Mouse (Mus musculus) CD4-positive helper T cell, adult 2 months (primary cell): ENCODE results near the gene Aicda.
"Not testable (repeated sequence)": the region's sequence is repeated elsewhere in the genome, so short reads cannot be mapped to it uniquely, and the experiment has no call there.

ENCODE experiments used
- DNase-seq: peaks from one replicate; pipeline ENCODE4 v3.0.0-alpha.2; 2012; ENCODE audit warnings: low read depth, missing footprints, low spot score

The Aicda gene

DNA sequence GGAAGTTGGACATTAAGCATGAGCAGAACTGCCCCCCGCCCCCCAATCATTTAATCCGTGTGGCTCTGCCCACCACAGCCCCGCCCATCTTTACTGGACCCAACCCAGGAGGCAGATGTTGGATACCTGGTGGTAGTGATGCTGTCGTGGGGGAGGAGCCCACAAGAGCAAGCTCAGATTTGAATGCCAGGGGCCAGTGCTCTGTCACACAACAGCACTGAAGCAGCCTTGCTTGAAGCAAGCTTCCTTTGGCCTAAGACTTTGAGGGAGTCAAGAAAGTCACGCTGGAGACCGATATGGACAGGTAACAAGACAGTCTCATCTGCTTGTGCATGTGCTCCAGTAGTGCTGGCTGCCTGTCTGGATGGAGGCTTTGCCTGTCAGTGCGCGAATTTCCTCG is at the start of gene Aicda:
Aicda (plus strand) TSS at position 196 of the 400 bp plus-strand sequence.
- no peak for DNase-seq

DNA sequence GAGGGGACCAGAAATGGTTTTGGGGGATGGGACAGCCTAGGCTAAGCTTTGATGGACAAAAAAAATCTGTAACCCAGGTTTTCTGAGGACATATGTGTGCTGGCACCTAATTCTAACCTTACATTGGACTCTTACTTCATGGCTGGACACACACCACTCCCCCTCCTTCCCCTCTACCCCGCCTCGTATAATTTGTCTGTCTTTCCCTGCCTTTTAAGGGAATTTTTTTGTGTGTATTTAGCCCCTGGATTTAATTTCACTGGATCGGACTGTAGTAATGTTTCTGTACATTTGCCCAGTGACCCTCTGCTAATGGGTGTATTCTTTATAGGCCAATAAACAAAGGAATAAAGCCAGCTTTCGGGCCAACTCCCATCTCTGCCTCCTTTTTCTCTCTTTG is 48.6 kb upstream of the Aicda start:
- DNase-seq, result no peak

DNA sequence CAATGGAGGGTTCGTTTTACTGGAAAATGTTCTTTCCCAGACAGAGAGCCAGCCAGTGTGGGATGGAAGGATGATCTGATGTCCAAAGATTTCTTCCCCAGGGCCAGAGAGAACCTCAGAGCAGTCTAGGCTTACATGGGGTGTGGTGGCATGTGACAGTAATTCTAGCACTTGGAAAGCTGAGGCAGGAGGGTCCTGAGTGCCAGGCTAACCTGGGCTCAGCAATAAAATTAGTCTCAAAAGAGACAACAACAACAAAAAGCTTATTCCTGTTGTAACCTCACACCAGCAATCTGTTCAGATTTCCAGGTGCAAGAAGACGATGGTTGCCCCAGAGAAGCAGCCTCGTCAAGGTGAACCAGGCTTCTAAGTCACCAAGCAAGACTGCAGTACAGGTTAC is 48.1 kb upstream of the Aicda start, which contains the start of gene Mfap5:
Mfap5 (plus strand) TSS at position 301 of the 400 bp plus-strand sequence.
- no peak for DNase-seq

DNA sequence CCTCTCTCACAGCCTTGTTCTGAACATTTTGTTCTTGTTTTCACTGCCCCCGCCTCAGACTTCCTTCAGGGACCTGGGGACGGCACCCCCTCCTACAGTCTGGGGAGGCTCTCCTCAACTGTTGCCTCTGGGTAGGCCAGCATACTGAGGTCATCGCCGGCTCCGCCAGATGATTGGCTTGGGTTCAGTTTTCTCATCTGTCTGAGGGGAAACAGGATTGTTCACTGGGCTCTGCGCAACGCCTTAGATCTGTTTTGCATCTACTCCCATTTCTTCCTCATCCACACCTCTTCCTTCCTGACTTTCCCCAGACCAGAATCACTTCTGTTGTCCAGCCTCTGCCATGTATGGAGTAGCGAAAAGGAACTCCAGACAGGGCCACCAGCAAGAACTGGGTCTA is 45.1 kb upstream of the Aicda start:
- no peak for DNase-seq

DNA sequence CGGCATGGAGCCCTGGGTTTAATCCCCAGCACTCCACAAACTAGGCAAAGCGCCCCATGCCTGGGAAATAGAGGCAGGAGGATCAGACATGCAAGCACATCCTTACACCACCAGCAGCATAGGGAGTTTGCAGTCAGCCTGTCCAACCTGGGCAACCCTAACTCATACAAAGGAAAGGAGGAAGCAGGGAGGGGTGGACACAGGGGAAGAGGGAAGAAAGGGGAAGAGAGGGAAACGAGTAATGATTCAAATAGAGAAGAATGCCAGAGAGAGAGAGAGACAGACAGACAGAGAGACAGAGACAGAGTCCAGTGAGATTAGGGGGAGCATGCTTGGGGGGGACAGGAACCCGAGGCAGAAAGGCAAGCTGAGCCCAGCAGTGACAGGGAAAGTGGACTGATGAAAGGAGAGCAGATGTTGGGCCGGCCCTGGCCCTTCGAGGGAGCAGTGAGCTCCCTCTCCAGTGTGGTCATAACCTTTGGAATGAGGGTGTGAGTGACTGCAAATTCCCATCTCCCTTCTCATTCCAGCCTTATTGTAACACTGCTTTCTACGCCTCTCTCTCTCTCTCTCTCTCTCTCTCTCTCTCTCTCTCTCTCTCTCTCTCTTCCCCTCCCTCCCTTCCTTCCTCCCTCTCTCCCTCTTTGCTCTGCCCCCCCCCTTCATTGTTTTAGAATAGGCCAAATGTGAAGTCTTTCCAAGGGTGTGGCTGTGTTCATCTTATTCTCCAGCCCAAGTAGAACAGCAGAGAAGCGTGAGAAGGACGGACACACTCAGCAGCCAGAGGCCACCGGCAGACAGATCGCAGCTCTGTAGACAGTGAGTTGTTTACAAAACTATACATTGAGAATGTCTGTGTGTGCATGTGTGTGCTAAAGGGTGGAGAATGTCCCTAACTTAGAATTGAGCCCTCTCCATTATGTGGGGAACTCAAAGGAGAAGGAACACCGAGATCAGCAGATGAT is 40.4 kb upstream of the Aicda start:
- no peak for DNase-seq

DNA sequence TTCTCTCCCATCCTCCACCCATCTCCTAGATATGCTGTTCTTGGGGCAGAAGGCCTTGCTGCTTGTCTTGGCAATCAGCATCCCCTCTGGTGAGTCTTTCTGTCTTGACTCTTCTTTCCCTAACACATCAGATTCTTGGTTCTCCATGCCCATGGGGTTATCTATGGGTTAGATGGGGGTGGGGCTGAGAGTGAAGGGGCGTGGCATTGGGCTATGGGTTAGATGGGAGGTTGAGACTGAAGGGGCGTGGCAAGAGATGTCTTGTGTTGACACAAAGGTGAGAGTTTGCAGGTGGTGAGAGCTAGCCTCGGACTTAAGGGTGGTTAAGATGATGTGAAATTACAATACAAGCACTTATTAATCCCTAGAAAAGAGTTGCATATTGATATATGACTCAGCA is 39.3 kb upstream of the Aicda start:
- DNase-seq, result no peak

DNA sequence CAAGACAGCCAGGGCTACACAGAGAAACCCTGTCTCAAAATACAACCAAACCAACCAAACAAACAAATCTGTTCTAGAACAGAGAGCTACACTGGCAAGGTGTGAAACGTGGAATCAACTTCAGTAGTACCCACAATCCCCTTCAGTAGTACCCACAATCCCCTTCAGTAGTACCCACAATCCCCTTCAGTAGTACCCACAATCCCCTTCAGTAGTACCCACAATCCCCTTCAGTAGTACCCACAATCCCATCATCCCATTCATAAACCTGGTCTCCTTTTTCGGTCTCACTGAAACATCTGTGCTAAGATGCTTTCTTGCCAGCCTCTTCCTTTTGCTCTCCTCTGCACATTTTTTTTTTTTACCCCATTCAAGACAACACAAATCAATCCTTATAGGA is 37.8 kb upstream of the Aicda start:
- not testable (repeated sequence) for DNase-seq

DNA sequence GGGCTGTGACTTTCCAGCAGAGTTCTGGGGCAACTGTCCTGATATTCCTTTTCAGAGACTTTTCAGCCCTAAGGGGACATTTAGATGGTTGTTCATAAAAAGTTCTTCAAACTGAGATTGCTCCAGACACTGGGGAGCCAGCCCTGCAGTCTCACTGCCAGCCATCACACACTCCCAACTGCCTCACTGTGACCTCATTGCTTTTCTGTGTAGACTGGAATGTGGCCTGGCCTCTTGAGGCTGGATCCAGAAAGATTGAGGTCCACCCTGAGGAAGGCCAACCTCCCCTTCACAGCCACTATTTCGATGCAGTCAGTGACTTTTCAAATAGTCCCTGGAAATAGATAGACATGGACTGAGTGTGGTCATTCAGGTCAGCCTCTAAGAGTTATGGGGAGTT is 35.9 kb upstream of the Aicda start:
- DNase-seq, result no peak

DNA sequence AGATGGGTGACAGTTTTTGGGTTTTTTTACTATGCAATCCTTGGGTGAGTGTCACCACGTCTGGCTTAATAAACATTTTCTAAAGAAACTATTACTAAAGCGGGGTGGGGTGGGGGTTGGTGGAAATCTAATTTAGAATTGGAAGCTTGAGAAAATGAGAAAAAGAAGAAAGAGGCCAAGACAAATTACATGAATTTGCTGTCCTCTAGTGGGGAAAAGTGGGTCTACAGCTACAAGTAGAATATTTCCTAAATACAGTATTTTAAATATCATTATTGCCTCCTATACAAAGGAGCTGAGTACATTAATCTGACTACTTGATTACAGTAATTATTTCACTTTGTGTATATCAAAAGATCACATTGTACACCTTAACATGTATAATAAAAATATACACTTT is 34.2 kb upstream of the Aicda start:
- no peak for DNase-seq

DNA sequence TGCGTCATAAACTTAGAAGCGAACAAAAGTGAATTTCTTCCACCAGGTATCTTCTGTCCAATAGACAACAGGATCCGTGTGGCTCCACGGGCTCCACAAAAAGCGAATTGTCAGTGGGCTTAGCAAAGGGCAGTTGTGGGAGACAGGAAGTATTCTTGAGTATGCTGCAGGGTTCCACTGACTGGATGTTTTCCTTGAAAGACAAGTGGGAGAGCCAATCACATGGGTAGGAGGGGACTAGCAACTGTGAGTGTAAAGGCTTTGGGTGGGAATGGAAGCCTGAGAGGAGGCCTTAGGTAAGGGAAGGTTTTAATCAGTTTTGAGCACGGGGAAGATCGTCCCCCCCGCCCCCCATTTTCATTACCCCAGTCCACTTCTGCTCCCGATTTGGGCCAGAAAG is 31.0 kb upstream of the Aicda start:
- no peak for DNase-seq

DNA sequence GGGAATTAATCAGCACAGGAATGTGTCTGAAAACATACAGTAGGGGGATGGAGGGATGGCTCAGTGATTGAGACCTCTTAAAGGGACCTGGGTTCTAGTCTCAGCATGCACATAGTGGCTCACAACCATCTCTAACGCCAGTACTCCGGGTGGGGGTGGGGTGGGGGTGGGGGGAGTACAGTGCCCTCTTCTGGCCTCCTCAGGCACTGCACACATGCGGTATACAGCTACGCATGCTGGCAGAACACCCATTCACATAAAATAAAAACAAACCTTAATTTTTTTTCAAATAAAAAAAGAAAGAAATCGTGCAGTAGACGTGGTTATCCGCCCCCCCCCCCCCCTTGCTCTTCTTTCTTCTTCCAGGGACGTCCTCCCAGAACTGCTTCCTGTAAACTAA is 30.3 kb upstream of the Aicda start:
- no peak for DNase-seq

DNA sequence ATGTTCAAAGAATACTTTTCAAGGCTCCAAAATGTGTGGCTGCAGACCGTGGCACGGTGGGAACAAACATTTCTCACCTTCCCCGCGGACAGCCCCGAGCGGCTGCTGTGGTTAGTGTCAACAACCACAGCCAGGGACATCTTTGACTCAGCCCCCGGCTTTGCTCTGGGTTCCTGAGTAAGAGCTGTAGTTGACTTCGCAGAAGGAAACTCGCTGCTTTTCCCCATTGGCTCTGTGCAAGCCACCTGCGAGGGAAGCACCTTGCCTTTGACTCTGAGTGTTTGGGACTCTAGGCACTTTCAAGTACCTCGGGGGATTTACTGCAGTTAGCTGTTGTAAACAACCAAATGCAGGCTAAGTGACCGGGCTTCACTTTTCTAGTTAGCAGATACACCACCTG is 26.0 kb upstream of the Aicda start:
- DNase-seq, result peak; percentile 86

DNA sequence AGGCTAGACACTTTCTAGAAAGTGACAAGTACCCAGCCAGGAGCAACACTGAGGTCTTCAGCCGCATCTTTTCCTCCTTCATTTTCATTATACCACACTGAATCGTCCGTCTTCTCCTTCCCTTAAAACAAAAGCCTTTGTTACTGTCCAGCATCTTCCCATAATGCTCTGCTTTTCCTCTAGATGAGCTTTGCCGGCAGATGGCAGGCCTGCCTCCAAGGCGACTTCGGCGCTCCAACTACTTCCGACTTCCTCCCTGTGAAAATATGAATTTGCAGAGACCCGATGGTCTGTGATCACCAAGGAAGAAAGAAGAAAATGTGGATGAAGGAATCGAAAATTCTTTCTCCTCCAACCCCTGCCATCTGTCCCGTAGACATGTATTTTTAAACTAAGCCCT is 25.5 kb upstream of the Aicda start:
- peak; percentile 25 for DNase-seq

DNA sequence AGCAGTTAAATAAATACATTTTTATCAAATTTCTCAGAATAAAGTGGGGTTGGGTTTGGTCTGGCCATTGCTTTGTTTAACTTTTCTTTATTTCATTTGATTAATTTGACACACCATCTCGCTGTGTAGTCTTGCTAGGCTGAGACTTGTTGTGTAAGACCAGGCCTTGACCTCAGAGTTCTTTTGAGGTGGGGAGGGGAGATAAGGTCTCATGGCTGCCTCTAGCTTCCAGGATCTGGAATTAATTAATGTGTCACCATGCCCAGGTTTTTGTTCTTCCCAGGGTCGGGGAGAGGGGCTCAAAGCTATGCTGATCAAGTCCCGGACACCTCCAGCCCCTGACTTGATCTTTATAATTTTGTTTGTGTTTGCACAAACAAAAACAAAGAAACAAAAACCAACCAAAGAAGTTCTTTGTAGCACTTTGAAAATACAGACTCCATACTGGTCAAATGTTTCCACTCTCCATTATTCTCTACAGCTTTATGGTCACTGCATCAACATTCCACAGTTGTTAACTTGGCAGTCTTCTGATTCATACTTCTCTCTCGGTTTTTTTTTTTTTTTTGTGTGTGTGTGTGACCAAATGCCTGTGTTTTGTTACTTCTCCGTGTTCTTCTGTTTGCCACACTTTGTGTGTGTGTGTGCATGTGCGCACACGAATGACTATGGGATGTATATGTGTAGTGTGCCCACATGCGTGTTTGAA is 22.0 kb upstream of the Aicda start:
- DNase-seq, result no peak

DNA sequence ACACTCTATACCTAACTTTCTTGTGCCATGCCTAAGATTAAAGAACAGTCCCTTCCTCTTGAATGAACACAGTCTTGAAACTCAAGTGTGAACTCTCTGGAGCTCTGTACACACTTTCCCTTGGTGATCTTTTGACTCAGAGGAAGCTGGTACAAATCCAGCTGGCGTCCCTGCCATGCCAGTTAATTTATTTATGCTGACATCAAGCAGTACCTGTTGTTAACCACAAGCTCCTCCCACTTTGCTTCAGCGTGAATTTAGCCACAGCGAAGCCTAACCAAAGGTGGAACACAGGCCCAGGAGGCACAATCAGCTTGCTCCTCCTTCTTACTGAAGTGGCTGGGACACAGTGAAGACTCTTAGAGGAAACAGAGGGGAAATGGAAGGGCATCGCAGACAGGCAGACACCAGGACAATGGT is 20.7 kb upstream of the Aicda start:
- peak; percentile 86 for DNase-seq

DNA sequence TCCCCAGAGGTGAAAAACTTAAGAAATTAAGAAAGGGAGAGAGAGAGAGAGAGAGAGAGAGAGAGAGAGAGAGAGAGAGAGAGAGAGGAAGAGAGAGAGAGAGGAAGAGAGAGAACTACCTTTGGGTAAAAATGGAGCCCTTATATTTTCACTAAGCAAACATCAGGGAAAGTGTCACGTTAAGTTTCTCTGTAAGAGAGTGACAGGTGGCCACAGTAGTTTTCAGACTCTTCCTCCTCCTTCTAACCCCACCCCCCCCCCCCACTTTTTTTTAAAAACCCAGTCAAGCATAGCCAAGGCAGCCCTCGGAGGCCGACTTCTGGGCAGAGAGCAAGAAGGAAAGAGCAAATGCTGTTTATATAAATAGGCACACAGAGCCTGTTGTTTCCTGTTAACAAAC is 19.6 kb upstream of the Aicda start:
- no peak for DNase-seq

DNA sequence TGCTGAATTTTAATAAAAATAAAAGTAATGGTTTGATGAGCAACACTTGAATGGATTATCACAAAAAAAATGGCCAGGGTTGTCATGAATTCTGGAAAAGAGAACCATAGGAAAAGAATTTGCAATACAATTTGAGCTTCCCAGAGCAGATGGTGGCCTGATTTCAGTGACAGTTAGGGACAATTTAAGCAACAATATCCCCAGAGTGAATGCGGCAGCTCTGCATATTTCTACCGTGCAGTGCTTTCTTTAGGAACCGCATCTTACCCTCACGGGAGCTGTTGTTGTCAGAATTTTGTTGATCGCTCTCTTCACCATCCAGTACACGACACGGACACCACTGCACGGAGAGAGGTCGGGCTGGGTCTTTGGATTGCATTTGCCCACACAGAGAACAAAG is 14.0 kb upstream of the Aicda start:
- no peak for DNase-seq

DNA sequence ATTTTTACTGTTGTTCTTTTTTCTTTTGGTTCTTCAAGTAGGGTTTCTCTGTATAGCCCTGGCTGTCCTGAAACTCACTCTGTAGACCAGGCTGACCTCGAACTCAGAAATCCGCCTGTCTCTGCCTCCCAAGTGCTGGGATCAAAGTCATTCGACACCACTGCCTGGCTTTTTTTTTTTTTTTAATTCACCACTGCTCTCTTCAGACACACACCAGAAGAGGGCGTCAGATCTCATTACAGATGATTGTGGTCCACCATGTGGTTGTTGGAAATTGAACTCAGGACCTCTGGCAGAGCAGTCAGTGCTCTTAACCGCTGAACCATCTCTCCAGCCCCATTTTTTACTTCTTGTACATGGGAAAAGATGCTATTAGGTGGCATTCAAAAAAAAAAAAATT is 11.1 kb upstream of the Aicda start:
- not testable (repeated sequence) for DNase-seq

DNA sequence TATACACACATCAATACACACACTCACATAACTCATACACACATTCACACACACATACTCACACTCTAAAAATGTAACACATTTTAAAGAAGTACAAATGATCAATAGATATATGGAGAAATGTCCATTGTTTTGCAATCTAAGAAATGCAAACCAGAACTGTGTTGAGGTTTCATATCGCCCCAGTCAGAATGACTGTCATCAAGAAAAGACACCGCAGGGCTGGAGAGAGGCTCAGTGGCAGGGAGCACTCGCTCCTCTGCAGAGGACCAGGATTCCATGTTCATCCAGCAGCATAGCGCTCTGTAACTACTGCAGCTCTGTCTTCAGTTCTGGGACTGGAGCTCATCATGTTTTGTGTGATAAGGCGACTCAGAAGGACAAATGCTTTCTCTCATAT is 10.0 kb upstream of the Aicda start:
- no peak for DNase-seq

DNA sequence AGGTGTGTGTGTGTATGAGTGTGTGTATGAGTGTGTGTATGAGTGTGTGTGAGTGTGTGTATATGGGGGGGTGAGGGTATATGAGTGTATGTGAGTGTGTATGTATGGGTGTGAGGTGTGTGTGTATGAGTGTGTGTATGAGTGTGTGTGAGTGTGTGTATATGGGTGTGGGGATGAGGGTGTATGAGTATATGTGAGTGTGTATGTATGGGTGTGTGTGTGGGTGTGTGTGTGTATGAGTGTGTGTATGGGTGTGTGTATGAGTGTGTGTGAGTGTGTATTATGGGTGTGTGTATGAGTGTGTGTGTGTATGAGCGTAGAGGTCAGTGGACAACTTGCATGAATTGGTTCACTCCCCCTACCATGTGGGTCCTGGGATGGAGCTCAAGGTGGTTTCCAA is 8.9 kb upstream of the Aicda start:
- DNase-seq, result no peak

DNA sequence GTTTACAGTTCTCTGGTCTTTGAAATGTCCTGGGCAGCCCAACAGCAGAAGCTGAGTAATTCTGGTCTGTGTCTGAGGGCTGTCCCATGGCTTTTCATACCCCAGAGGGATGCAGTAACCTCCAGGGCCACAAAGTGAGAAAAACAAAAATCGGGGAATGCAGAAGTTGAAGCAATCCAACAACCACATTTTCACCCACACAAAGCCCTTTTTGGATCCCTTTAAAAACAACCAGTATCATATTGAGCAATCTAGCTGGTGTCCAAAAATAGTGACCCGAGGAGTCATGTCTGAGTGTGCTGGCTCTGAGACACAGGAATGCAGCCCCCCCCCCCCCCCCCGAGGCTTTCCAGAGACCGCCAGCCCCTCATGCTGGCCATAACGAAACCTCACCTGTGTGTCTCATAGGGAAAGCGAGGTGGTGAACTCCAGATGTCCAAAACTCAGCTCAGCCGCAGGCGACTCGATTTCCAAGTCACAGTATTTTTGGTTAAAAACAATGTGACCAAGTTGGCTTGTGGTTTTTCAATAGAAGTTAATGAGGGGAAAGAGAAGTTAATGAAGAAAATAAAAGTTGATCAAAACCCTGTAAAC is 8.2 kb upstream of the Aicda start:
- no peak for DNase-seq

DNA sequence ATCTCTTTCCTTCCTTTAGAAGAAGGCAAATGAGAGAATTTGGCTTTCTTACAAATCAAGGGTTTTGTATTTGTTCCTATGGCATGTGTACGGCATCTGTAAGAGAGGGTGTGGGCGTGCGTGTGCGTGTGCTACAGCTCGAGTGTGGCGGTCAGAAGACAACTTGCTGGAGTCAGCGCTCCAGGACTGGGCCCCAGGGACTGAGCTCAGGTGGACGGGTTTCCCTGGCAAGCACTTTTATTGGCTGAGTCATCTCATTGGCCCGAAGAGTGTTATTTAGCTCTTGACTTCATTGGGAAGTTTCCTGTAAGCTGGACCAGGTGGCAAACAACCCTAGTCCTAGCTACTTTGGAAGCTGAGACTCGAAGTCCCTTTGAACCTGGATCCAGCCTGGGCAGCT is 7.7 kb upstream of the Aicda start:
- DNase-seq, result no peak
